Mouse (Mus musculus) CD8-positive naive resting alpha-beta T cell, adult 2 months (primary cell): Measurements from ENCODE around the gene Zcchc13.

ENCODE experiments used
- DNase-seq, 2 experiments: peaks; one replicate each; pipeline ENCODE4 v3.0.0; 2022; ENCODE audit warnings: low read depth in 2 of 2, low spot score in 2 of 2

Gene Zcchc13

GRCm38 (mm10) chrX:103630303-103630702 lies at the start of gene Zcchc13:
TSS of gene Zcchc13 (plus strand) at chrX:103630586.
- no peak for DNase-seq

GRCm38 (mm10) chrX:103584262-103584661 lies 46.1 kb upstream of the Zcchc13 start:
- no peak for DNase-seq

GRCm38 (mm10) chrX:103592056-103592455 lies 38.3 kb upstream of the Zcchc13 start:
- DNase-seq = no peak

GRCm38 (mm10) chrX:103602553-103602952 lies 27.8 kb upstream of the Zcchc13 start:
- DNase-seq = no peak

- DNase-seq = no peak
These were observed 26.2 kb upstream of the Zcchc13 start for GRCm38 (mm10) chrX:103604211-103604610.

- no peak for DNase-seq
These were observed 24.9 kb upstream of the Zcchc13 start for GRCm38 (mm10) chrX:103605473-103605872.

- no peak for DNase-seq
These were observed 20.0 kb upstream of the Zcchc13 start for GRCm38 (mm10) chrX:103610401-103610800.

- no peak for DNase-seq
These were observed 18.9 kb upstream of the Zcchc13 start for GRCm38 (mm10) chrX:103611462-103611861.

GRCm38 (mm10) chrX:103614700-103615233 lies 15.6 kb upstream of the Zcchc13 start:
- no peak for DNase-seq

GRCm38 (mm10) chrX:103615453-103615852 lies 14.9 kb upstream of the Zcchc13 start:
- DNase-seq = no peak

GRCm38 (mm10) chrX:103616162-103616535 lies 14.2 kb upstream of the Zcchc13 start:
- peak in 1 of 2 experiments; percentile 29 for DNase-seq

- DNase-seq = peak; percentile 62 to 78
These were observed 13.6 kb upstream of the Zcchc13 start for GRCm38 (mm10) chrX:103616536-103617404.

- DNase-seq = no peak
These were observed 12.8 kb upstream of the Zcchc13 start for GRCm38 (mm10) chrX:103617405-103618095.

- peak in 1 of 2 experiments; percentile 12 for DNase-seq
These were observed 8.6 kb upstream of the Zcchc13 start for GRCm38 (mm10) chrX:103621799-103622198.

GRCm38 (mm10) chrX:103622260-103622934 lies 8.0 kb upstream of the Zcchc13 start:
- peak; percentile 86 to 96 for DNase-seq

- no peak for DNase-seq
These were observed 7.5 kb upstream of the Zcchc13 start for GRCm38 (mm10) chrX:103622935-103623280.

GRCm38 (mm10) chrX:103623411-103623845 lies 7.0 kb upstream of the Zcchc13 start:
- DNase-seq = peak; percentile 29 to 53

- DNase-seq = peak in 1 of 2 experiments; percentile 38
These were observed 5.8 kb upstream of the Zcchc13 start for GRCm38 (mm10) chrX:103624426-103625168.

GRCm38 (mm10) chrX:103628890-103629289 lies 1.5 kb upstream of the Zcchc13 start:
- no peak for DNase-seq

- no peak for DNase-seq
These were observed 3.5 kb downstream of the Zcchc13 start for GRCm38 (mm10) chrX:103633895-103634294.

- no peak for DNase-seq
These were observed 5.6 kb downstream of the Zcchc13 start for GRCm38 (mm10) chrX:103636021-103636420.
